Mouse (Mus musculus): Measurements from ENCODE around the gene Slc26a1. TPM values are rescaled to one million over a fixed set of nuclear protein-coding genes. Genes with fewer than 3 reads are reported as not detected.

The Slc26a1 gene
- polyA plus RNA-seq, 1 experiment from 2014 or later, result 0.81 TPM

DNA sequence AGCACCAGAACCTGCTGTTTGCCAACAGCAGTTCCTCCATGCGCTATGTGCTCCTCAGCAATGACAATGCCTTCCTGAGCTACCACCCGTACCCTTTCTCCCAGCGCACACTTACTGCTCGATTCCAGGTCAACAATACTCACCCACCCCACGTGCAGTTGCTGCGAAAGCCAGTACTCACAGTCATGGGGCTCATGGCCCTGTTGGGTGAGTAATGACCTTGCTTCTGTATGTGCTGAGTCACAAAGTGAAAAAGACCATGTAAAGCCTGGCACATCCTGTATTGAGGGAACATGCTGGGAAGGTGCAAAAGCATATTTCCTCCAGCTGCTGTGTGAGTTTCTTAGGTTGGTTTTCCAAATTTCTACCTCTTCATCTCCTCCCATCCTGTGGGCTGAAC is 5.5 kb upstream of the Slc26a1 start:
- Histone ChIP-seq H3K4me3 (no peak overlapping the region), H3K27ac (no peak overlapping the region), H3K9me3 (no peaks in the 10 kb centered on the region), H3K4me1 (peaks cover 16% of the 10 kb centered on the region), H3K9ac (no peak overlapping the region), H3K4me2 (no peak overlapping the region), H3K36me3 (0 out of 2 replicates have a peak, but pooled peaks cover 4% of the 10 kb centered on the region), H3K27me3 (no peaks in the 10 kb centered on the region)
- 96% methylated on average over 6 of the region's 6 CpGs for WGBS
- no peak for ATAC-seq (ENCODE audit: insufficient number of reproducible peaks, low FRiP score, low TSS enrichment, low read depth)

DNA sequence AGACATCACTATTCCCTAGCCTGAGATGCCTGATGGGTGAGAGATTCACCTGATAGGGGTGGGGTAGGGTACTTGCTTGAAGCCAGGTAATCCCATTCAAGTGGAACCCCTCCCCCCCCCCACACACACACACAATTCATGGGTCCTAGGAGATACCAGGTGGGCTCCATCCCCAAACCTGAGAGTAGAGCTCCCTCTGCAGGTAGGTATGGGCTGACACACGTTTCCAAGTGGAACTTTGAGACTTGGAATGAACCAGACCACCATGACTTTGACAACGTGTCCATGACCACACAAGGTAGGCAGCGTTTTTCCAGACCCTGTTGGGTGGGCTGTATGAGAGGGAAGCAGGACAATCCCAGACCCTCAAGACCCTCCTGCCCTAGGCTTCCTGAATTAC is 4.5 kb upstream of the Slc26a1 start:
- WGBS, result 55% methylated on average over 3 of the region's 3 CpGs
- H3K9ac ChIP-seq, result no peak overlapping the region
- H3K36me3 ChIP-seq, result 0 out of 2 replicates have a peak, but pooled peaks cover under 1% of the 10 kb centered on the region
- H3K27me3 ChIP-seq, result no peaks in the 10 kb centered on the region
- H3K4me3 ChIP-seq, result no peak overlapping the region
- peaks cover 16% of the 10 kb centered on the region for H3K4me1 ChIP-seq
- no peak overlapping the region for H3K4me2 ChIP-seq
- no peak overlapping the region for H3K27ac ChIP-seq
- H3K9me3 ChIP-seq, result no peaks in the 10 kb centered on the region
- no peak for ATAC-seq (ENCODE audit: insufficient number of reproducible peaks, low FRiP score, low TSS enrichment, low read depth)

DNA sequence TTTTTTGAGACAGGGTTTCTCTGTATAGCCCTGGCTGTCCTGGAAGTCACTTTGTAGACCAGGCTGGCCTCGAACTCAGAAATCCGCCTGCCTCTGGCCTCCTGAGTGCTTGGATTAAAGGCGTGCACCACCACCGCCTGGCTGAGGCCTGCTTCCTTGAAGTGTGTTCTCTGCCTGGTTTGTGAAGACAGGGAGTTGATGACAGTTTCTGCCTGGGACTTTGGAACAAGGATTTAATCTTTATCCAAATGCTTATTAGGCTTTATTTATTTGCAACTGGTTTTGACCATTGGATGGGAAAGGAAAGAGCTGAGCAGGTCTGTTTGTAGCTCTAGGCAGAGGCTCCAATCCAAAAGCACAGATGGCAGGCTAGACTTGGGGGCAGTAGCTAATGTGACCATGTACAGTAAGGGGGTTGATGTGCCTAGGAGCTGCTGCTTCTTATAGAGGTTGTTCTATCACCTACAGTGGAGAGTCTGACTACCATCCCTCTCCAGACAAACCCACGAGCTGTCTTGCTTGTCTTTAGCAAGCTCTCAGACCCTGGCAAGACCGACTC is 3.0 kb upstream of the Slc26a1 start:
- no peaks in the 10 kb centered on the region for H3K9me3 ChIP-seq
- no peak overlapping the region for H3K4me3 ChIP-seq
- no peak for ATAC-seq (ENCODE audit: insufficient number of reproducible peaks, low FRiP score, low TSS enrichment, low read depth)
- 82% methylated on average over 6 of the region's 6 CpGs for WGBS
- H3K4me1 ChIP-seq, result peaks cover 16% of the 10 kb centered on the region
- no peak overlapping the region for H3K9ac ChIP-seq
- H3K36me3 ChIP-seq, result peaks cover 7% of the 10 kb centered on the region
- H3K27ac ChIP-seq, result no peak overlapping the region
- H3K27me3 ChIP-seq, result no peaks in the 10 kb centered on the region
- no peak overlapping the region for H3K4me2 ChIP-seq

DNA sequence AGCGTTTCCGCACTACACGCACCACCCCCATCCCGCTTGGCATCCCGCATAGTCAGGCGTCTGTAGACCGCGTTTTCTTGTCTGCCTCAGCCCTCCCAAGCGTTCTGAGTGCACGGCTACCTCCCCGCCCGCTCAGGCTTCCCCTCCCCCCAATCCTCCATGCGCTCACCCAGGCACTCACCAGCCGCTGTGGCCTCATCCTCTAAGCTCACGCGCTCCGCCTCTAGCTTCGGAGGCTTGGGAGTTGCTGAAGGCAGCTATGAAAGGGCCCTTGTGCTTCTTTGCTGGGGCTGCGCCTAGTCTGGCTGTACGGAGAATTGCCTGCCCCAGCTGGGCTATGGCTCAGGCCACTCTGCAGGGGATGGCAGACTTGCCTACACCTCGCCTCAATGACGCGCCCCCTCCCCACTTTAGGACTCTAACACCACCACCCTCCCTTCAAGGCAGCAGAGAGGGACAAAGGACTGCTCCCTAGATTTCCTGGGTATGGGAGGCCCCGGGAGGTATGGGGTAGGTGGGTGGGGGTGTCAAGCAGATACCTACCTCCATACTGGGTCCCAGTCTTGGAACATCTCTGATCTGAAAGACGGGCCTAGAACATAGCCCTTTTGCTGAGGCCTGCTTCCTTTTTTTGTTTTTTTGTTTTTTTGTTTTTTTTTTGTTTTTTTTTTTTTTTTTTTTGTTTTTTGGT is 2.4 kb upstream of the Slc26a1 start:
- Histone ChIP-seq H3K4me1 (peaks cover 16% of the 10 kb centered on the region), H3K4me2 (peak overlapping the region; percentile 56), H3K9me3 (no peaks in the 10 kb centered on the region), H3K9ac (0 out of 2 replicates have a peak overlapping the region, but pooled peaks have one; percentile 1), H3K27me3 (no peaks in the 10 kb centered on the region), H3K4me3 (peak overlapping the region; percentile 38), H3K36me3 (peaks cover 13% of the 10 kb centered on the region), H3K27ac (peak overlapping the region; percentile 86)
- 6% methylated on average over 25 of the region's 25 CpGs for WGBS
- peak; percentile 75 for ATAC-seq (ENCODE audit: insufficient number of reproducible peaks, low FRiP score, low TSS enrichment, low read depth)

DNA sequence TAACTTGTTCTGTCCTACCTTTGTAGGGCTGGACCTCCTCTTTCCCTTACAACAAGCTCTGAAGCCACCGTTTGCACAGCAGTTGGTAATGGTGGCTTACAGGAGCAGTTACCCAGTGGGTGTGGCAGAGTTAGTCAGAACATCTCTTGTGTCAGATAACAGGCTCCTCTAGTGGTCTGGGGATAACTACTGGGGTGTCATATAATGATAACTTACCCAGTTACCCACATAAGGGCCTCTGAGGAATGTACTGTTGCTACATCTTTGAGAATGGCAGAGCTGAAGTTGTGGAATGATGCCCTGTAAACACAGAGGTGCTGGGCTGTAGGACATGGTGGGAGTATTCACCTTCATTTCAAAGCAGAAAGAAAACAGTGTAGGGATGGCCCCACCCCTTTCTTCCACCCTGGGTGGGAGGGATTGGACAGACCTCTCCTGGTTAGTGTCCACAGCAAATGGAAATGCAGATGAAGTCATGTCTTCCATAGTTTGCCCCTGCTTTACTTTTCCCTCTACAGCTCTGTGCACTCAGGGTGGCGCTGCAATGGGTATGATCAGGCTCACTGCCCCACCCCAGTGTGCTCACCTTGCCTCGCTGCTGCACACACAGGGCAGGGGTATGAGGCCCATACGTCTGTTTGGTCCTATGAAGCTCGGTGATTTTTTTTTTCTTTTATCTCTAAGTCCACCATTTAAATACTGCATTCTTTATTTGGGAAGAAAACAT is 1.6 kb upstream of the Slc26a1 start:
- 0 out of 2 replicates have a peak, but pooled peaks have one; percentile 46 for ATAC-seq (ENCODE audit: insufficient number of reproducible peaks, low FRiP score, low TSS enrichment, low read depth)

DNA sequence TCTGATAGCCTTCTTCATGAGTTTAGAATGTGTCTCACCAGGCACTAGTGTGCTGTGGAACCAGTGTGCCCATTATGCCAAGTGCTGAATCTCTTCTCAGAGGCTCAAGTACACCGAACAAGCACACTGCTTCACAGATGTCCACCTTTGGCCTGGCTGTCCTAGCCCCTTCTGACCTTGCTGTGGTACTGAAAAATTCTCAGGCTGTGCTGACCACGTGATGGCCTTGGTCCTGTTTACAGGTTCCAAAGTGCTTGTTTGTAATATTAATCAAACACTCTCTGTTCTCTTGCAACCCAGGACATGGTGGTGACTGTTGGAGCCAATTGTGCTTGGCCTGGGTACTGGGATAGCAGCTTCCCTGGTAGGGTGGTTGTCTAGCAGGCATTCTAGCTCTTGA is 745 bp downstream of the Slc26a1 start:
- Histone ChIP-seq H3K4me1 (peaks cover 27% of the 10 kb centered on the region), H3K36me3 (peaks cover 28% of the 10 kb centered on the region), H3K4me3 (no peak overlapping the region), H3K9ac (no peak overlapping the region), H3K9me3 (no peaks in the 10 kb centered on the region), H3K27ac (no peak overlapping the region), H3K27me3 (no peaks in the 10 kb centered on the region), H3K4me2 (no peak overlapping the region)
- WGBS, result 80% methylated on average over 2 of the region's 2 CpGs
- ATAC-seq (ENCODE audit: insufficient number of reproducible peaks, low FRiP score, low TSS enrichment, low read depth), result no peak

More for the DNA sequence above, 1.6 kb upstream of the Slc26a1 start:
- Histone ChIP-seq H3K4me3 (peak overlapping the region; percentile 38), H3K27me3 (no peaks in the 10 kb centered on the region), H3K4me2 (peak overlapping the region; percentile 56), H3K4me1 (peaks cover 16% of the 10 kb centered on the region), H3K9ac (no peak overlapping the region), H3K9me3 (no peaks in the 10 kb centered on the region), H3K27ac (peak overlapping the region; percentile 86), H3K36me3 (peaks cover 20% of the 10 kb centered on the region)
- WGBS, result 9% methylated on average over 5 of the region's 5 CpGs

DNA sequence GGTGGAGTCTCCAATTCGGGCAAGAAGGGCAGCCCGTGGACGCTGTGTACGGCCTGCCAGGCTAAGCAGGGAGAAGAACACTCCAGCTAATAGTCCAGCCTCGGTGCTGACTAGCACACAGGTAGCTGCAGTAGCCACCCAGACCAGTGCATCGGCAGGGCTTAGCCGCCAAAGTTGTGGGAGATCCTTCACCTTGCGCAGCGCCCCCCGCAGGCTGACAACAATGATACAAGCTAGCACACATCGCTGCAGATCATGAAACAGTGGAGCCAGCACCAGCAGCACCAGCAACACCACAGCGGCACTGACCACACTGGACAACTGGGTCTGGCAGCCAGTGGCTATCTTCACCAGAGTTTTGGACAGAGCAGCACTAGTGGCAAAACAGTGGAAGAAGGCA is 3.6 kb downstream of the Slc26a1 start:
- H3K9me3 ChIP-seq, result no peaks in the 10 kb centered on the region
- peaks cover 23% of the 10 kb centered on the region for H3K4me1 ChIP-seq
- peaks cover 28% of the 10 kb centered on the region for H3K36me3 ChIP-seq
- H3K27ac ChIP-seq, result no peak overlapping the region
- H3K27me3 ChIP-seq, result no peaks in the 10 kb centered on the region
- H3K4me2 ChIP-seq, result no peak overlapping the region
- no peak overlapping the region for H3K9ac ChIP-seq
- H3K4me3 ChIP-seq, result no peak overlapping the region
- no peak for ATAC-seq (ENCODE audit: insufficient number of reproducible peaks, low FRiP score, low TSS enrichment, low read depth)
- 89% methylated on average over 12 of the region's 12 CpGs for WGBS

DNA sequence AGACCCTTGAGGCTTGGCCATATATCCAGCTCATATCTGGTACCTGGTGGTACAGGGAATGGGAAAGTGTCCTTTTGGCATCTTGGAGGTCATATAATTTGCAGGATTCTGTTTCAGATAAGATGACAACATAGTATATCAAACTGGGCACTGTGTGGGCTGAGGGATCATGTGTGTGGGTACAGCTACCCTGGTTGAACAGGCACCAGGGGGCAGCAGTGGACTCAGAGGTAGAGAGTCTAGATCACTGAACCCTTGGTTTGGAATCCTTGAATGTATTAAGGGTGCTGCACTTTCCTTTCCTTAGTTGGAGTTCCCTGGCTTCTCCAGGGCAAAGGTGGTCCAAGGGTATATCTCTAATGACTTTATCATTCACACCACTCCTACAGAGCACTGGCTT is 4.6 kb downstream of the Slc26a1 start:
- H3K36me3 ChIP-seq, result peaks cover 28% of the 10 kb centered on the region
- no peaks in the 10 kb centered on the region for H3K27me3 ChIP-seq
- no peaks in the 10 kb centered on the region for H3K9me3 ChIP-seq
- H3K4me1 ChIP-seq, result peaks cover 20% of the 10 kb centered on the region
- H3K9ac ChIP-seq, result no peak overlapping the region
- no peak overlapping the region for H3K4me3 ChIP-seq
- no peak overlapping the region for H3K4me2 ChIP-seq
- no peak overlapping the region for H3K27ac ChIP-seq
- no peak for ATAC-seq (ENCODE audit: insufficient number of reproducible peaks, low FRiP score, low TSS enrichment, low read depth)

DNA sequence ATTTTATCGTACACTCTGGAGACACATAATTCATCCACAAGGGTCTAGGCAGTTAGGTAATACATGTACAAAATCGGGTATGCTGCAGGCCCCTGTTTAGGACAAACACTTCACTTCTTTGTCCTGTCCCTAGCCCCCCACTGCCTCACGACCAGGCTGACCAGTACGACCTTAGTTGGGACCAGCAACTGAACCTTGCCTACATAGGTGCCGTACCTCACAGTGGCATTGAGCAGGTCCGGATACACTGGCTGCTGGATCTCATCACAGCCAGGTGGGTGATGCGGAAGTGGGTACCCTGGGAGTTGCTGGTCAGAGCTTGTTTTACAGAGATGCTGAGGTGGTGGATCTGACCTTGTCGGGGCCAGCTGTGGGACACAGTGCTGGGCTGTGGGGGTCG is 5.4 kb downstream of the Slc26a1 start:
- Histone ChIP-seq H3K9me3 (no peaks in the 10 kb centered on the region), H3K36me3 (peaks cover 28% of the 10 kb centered on the region), H3K9ac (peak overlapping the region; percentile 55; the same call in 1 of the 2 replicates), H3K27ac (peak overlapping the region; percentile 90), H3K27me3 (no peaks in the 10 kb centered on the region), H3K4me2 (peak overlapping the region; percentile 68), H3K4me3 (peak overlapping the region; percentile 51), H3K4me1 (peaks cover 20% of the 10 kb centered on the region)
- ATAC-seq (ENCODE audit: insufficient number of reproducible peaks, low FRiP score, low TSS enrichment, low read depth), result no peak
- WGBS, result 71% methylated on average over 9 of the region's 9 CpGs

DNA sequence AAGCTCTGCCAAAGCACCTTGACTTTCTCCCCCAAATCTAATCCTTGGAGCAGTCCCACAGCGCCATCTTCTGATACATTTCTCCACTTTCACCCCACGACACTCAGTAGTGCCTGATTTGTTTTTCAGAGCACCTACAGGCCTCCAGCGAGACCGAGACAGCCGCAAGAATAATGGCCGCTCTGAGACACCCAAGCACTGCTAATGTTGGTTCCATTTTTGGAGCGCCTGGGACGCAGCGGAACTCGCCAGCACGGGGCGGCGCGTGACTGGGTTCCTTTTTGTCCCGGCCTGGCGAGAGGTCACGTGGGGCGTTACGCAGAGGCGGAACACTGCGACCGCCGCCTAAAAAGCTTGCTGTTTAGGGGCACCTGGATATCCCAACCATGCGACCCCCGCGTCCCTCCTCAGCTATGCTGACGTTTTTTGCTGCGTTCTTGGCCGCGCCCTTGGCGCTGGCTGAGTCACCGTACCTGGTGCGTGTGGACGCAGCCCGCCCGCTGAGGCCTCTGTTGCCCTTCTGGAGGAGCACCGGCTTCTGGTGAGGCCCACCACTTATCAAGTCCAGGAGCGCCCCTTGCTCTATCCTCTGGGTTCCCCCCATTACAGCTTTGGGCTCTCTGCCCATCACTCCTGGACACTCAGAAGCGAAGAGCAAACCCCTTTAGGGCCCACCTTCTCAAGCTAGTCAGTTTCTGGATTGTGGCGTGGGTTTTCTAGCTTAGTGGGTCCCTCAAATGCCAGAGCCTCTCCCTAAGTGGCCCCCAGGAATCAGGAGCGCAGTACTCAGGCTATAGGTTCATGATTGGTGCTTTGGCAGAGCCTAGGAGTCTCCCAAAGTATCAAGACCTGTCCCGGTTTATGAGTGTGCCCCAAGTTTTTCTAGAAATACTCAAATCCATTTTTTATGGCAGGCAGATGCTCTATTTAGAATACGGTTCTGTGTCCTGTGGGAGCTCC is 6.1 kb downstream of the Slc26a1 start, which contains the start of gene Dgkq:
TSS of gene Dgkq (minus strand) at position 696 of the 960 bp plus-strand sequence.
- H3K27me3 ChIP-seq, result no peaks in the 10 kb centered on the region; the same call in 1 of the 2 replicates
- H3K27ac ChIP-seq, result peak within 1 kb of the TSS; percentile 90
- peak within 1 kb of the TSS; percentile 55 for H3K9ac ChIP-seq
- peaks cover 28% of the 10 kb centered on the region for H3K36me3 ChIP-seq
- H3K9me3 ChIP-seq, result no peaks in the 10 kb centered on the region
- 5% methylated on average over 43 of the region's 43 CpGs for WGBS
- H3K4me1 ChIP-seq, result peaks cover 20% of the 10 kb centered on the region
- H3K4me2 ChIP-seq, result peak within 1 kb of the TSS; percentile 68
- peak; percentile 84 for ATAC-seq (ENCODE audit: insufficient number of reproducible peaks, low FRiP score, low TSS enrichment, low read depth)
- peak within 1 kb of the TSS; percentile 51 for H3K4me3 ChIP-seq

DNA sequence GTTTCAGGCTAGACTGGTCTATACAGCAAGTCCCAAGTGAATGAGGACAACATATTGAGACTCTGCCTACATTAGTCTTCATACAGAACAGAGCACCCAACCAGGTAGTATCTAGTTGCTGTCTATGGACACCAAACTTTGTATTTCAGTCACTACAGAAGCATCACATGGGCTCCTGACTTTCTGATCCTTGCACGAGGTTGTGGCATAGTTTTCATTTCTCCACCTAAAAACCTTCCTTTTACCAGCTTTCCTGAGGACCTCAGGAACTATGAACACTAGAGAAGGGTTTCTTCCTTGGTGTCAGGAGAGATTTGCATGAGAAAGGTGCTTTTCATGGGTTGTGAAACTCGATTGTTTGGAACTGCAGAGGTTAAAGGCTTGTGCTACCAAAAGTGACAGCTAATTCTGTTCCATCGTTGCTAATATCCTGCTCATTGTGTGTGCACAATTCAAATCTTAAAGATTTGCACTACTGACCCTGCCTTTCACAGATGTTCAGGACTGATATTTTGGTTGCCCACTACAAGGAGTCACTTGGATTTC is 6.9 kb downstream of the Slc26a1 start:
- Histone ChIP-seq H3K27ac (peak overlapping the region; percentile 90), H3K4me1 (peaks cover 20% of the 10 kb centered on the region), H3K4me2 (peak overlapping the region; percentile 68), H3K36me3 (peaks cover 21% of the 10 kb centered on the region), H3K9ac (no peak overlapping the region), H3K9me3 (no peaks in the 10 kb centered on the region), H3K4me3 (peak overlapping the region; percentile 51), H3K27me3 (no peaks in the 10 kb centered on the region; the same call in 1 of the 2 replicates)
- 8% methylated on average over 3 of the region's 3 CpGs for WGBS
- ATAC-seq (ENCODE audit: insufficient number of reproducible peaks, low FRiP score, low TSS enrichment, low read depth), result no peak

All from limb, embryonic 15.5 days (tissue).